18 mouse cellular contexts compared by ENCODE assay signal in genomic region chr6:52956131-52956530, GRCm38 (mm10).
DNase-seq lines count a peak whose midpoint lies in the region; ATAC-seq lines count a peak whose summit lies in the region.
"Had no signal": no experiment of that assay in that cellular context is flagged by ENCODE, and none has a peak within 500 bp of the region (broad histone marks: within the 10 kb centered on the region; RNA-seq: fewer than 3 reads in every experiment).

No protein-coding gene starts in this region.

- intact Hi-C loops in heart, postnatal 14 days (cut with DNase I): no loop called here

- 0 out of 2 replicates have a peak overlapping the region, but pooled peaks have one; percentile 25 for H3K27ac ChIP-seq in limb, embryonic 11.5 days (replicated peaks; ENCODE audit: low read depth, low read length)
- H3K27ac ChIP-seq in hindbrain, embryonic 14.5 days: no peak overlapping the region
- H3K27ac ChIP-seq: embryonic facial prominence, embryonic 12.5 days; forebrain, embryonic 13.5 days; forebrain, embryonic 15.5 days had no signal

- H3K9me3 ChIP-seq in limb, embryonic 11.5 days (ENCODE audit: control insufficient read depth, low read length): no peaks in the 10 kb centered on the region
- no peaks in the 10 kb centered on the region for H3K9me3 ChIP-seq in hindbrain, embryonic 14.5 days (ENCODE audit: control insufficient read depth, low read length)
- H3K9me3 ChIP-seq: embryonic facial prominence, embryonic 10.5 days; embryonic facial prominence, embryonic 12.5 days; forebrain, embryonic 13.5 days; forebrain, embryonic 15.5 days had no signal

- no peaks in the 10 kb centered on the region for H3K27me3 ChIP-seq in limb, embryonic 11.5 days (ENCODE audit: control insufficient read depth, insufficient read depth, low read length)
- H3K27me3 ChIP-seq in hindbrain, embryonic 14.5 days (ENCODE audit: control insufficient read depth, insufficient read depth, low read length): no peaks in the 10 kb centered on the region
- H3K27me3 ChIP-seq: embryonic facial prominence, embryonic 12.5 days; forebrain, embryonic 13.5 days; forebrain, embryonic 15.5 days had no signal

- 67% methylated on average over 2 of the region's 2 CpGs for WGBS in limb, embryonic 11.5 days
- 93% methylated on average over 2 of the region's 2 CpGs for WGBS in hindbrain, embryonic 14.5 days

- H3K9ac ChIP-seq in limb, embryonic 11.5 days (ENCODE audit: low read length): no peak overlapping the region
- H3K9ac ChIP-seq in hindbrain, embryonic 14.5 days: no peak overlapping the region
- H3K9ac ChIP-seq: embryonic facial prominence, embryonic 12.5 days; forebrain, embryonic 13.5 days; forebrain, embryonic 15.5 days had no signal

- H3K4me3 ChIP-seq in limb, embryonic 11.5 days (ENCODE audit: low read depth, low read length): no peak overlapping the region
- no peak overlapping the region for H3K4me3 ChIP-seq in hindbrain, embryonic 14.5 days (replicated peaks; ENCODE audit: low read length)
- H3K4me3 ChIP-seq: embryonic facial prominence, embryonic 10.5 days; embryonic facial prominence, embryonic 12.5 days; forebrain, embryonic 13.5 days; forebrain, embryonic 15.5 days had no signal

- peak; percentile 0 for DNase-seq in heart, postnatal 4 days
- DNase-seq in heart, postnatal 14 days: no peak
- peak; percentile 68 for DNase-seq in retina, postnatal 1 day
- DNase-seq in retina, embryonic 14.5 days (ENCODE audit: low spot score): no peak
- DNase-seq in limb, embryonic 11.5 days (ENCODE audit: low spot score): no peak
- DNase-seq in hindbrain, embryonic 14.5 days (ENCODE audit: low spot score): no peak
- DNase-seq: adrenal gland, adult 2 months; adrenal gland, postnatal 10 days; adrenal gland, postnatal 25 days; cerebellum, adult 11 months; cerebellum, adult 8-10 months; cerebellum, adult 9-11 months; cerebellum, postnatal 14 days; cerebellum, postnatal 36 days had no signal

- ATAC-seq in limb, embryonic 11.5 days (ENCODE audit: insufficient number of reproducible peaks, low FRiP score, low TSS enrichment, low read depth): no peak
- no peak for ATAC-seq in hindbrain, embryonic 14.5 days (ENCODE audit: low FRiP score)
- ATAC-seq: forebrain, embryonic 13.5 days; forebrain, embryonic 15.5 days had no signal

- no peak overlapping the region for H3K4me2 ChIP-seq in limb, embryonic 11.5 days (ENCODE audit: low read depth, severe bottlenecking)
- no peak overlapping the region for H3K4me2 ChIP-seq in hindbrain, embryonic 14.5 days (replicated peaks)
- H3K4me2 ChIP-seq: embryonic facial prominence, embryonic 12.5 days; forebrain, embryonic 13.5 days; forebrain, embryonic 15.5 days had no signal

- H3K36me3 ChIP-seq in limb, embryonic 11.5 days (ENCODE audit: control insufficient read depth, insufficient read depth, low read length): no peaks in the 10 kb centered on the region
- no peaks in the 10 kb centered on the region for H3K36me3 ChIP-seq in hindbrain, embryonic 14.5 days (replicated peaks; ENCODE audit: control insufficient read depth, insufficient read depth)
- H3K36me3 ChIP-seq: embryonic facial prominence, embryonic 10.5 days; embryonic facial prominence, embryonic 12.5 days; forebrain, embryonic 15.5 days had no signal

- H3K4me1 ChIP-seq in limb, embryonic 11.5 days (ENCODE audit: control insufficient read depth, insufficient read depth, low read length): peaks cover 20% of the 10 kb centered on the region
- peaks cover 4% of the 10 kb centered on the region for H3K4me1 ChIP-seq in hindbrain, embryonic 14.5 days (replicated peaks; ENCODE audit: control insufficient read depth, insufficient read depth, low read length)

Comparison
In these comparisons a context has a peak if more than half of its experiments do, and no peak if none do; other contexts are left out.
1. DNase-seq: peak in heart, postnatal 4 days (single experiment) and retina, postnatal 1 day (single experiment); none in heart, postnatal 14 days (0 of 2), retina, embryonic 14.5 days (single experiment), limb, embryonic 11.5 days (single experiment) and hindbrain, embryonic 14.5 days (single experiment).